Mouse (Mus musculus) frontal cortex, adult (tissue): ENCODE results near the gene Ncf4.
"Not testable (repeated sequence)": the region's sequence is repeated elsewhere in the genome, so short reads cannot be mapped to it uniquely, and the experiment has no call there.

ENCODE experiments used
- ATAC-seq: cut with Nextera tagmentation; 2 replicates; pipeline ENCODE4 v1.9.2; 2017; ENCODE audit warnings: mild to moderate bottlenecking, moderate library complexity, mixed read lengths; ENCODE audit not compliant: low TSS enrichment

Ncf4 gene

GRCm38 (mm10) chr15:78248410-78248809, 3.8 kb downstream of the Ncf4 start:
- ATAC-seq, result no peak

- ATAC-seq, result peak; percentile 64; the same call in 1 of the 2 replicates
Measured at GRCm38 (mm10) chr15:78254751-78255150, 10.2 kb downstream of the Ncf4 start.

GRCm38 (mm10) chr15:78256602-78257259, 12.1 kb downstream of the Ncf4 start:
- ATAC-seq, result not testable (repeated sequence)

- peak; percentile 57; the same call in 1 of the 2 replicates for ATAC-seq
Measured at GRCm38 (mm10) chr15:78257326-78258050, 12.9 kb downstream of the Ncf4 start.

- no peak for ATAC-seq
Measured at GRCm38 (mm10) chr15:78258246-78258865, 13.8 kb downstream of the Ncf4 start.

GRCm38 (mm10) chr15:78260668-78261333, 16.2 kb downstream of the Ncf4 start:
- ATAC-seq, result no peak

GRCm38 (mm10) chr15:78263286-78263685, 18.7 kb downstream of the Ncf4 start:
- no peak for ATAC-seq

- ATAC-seq, result no peak
Measured at GRCm38 (mm10) chr15:78267441-78267840, 22.8 kb downstream of the Ncf4 start.

GRCm38 (mm10) chr15:78267865-78268264, 23.3 kb downstream of the Ncf4 start:
- peak; percentile 89; the same call in 1 of the 2 replicates for ATAC-seq

- ATAC-seq, result no peak
Measured at GRCm38 (mm10) chr15:78271208-78271607, 26.6 kb downstream of the Ncf4 start.

- no peak for ATAC-seq
Measured at GRCm38 (mm10) chr15:78278308-78278707, 33.7 kb downstream of the Ncf4 start.

GRCm38 (mm10) chr15:78287941-78288340, 43.3 kb downstream of the Ncf4 start:
- no peak for ATAC-seq

- ATAC-seq, result not testable (repeated sequence)
Measured at GRCm38 (mm10) chr15:78289775-78290174, 45.2 kb downstream of the Ncf4 start.

GRCm38 (mm10) chr15:78293228-78293627, 48.6 kb downstream of the Ncf4 start:
- ATAC-seq, result not testable (repeated sequence)

- ATAC-seq, result no peak
Measured at GRCm38 (mm10) chr15:78293716-78294115, 49.1 kb downstream of the Ncf4 start.

GRCm38 (mm10) chr15:78298558-78298957, 54.0 kb downstream of the Ncf4 start:
- no peak for ATAC-seq

GRCm38 (mm10) chr15:78299641-78300040, 55.0 kb downstream of the Ncf4 start:
- no peak for ATAC-seq

GRCm38 (mm10) chr15:78300773-78301172, 56.2 kb downstream of the Ncf4 start:
- ATAC-seq, result no peak

GRCm38 (mm10) chr15:78302718-78303117, 58.1 kb downstream of the Ncf4 start:
- no peak for ATAC-seq

- no peak for ATAC-seq
Measured at GRCm38 (mm10) chr15:78303665-78304233, 59.1 kb downstream of the Ncf4 start.

GRCm38 (mm10) chr15:78305341-78305933, 60.8 kb downstream of the Ncf4 start, which contains the start of gene Csf2rb2:
Gene Csf2rb2, minus strand, starts transcription at chr15:78305721.
- no peak for ATAC-seq
